Mouse (Mus musculus) stomach, embryonic 14.5 days (tissue): ENCODE results near the gene Heatr5b. TPM values are rescaled to one million over a fixed set of nuclear protein-coding genes. Genes with fewer than 3 reads are reported as not detected.
"Not testable (repeated sequence)": the region's sequence is repeated elsewhere in the genome, so short reads cannot be mapped to it uniquely, and the experiment has no call there.

ENCODE experiments used
- ATAC-seq: fragments of 200-750 bp; cut with Nextera tagmentation; 2 replicates; pipeline ENCODE4 v1.8.0; 2017; ENCODE audit warnings: low read depth, moderate TSS enrichment; ENCODE audit not compliant: insufficient number of reproducible peaks, insufficient read depth, low FRiP score
- H3K27ac ChIP-seq: fragments of 300-500 bp; sonication (generic); 2 replicates; pipeline ENCODE4 v1.5.1; 2014; ENCODE audit warnings: mild to moderate bottlenecking, low read length, moderate library complexity, mixed read lengths
- H3K27me3 ChIP-seq: fragments of 300-500 bp; sonication (generic); 2 replicates; pipeline ENCODE4 v1.6.1; 2014; ENCODE audit warnings: low read length, control low read depth, mixed read lengths; ENCODE audit not compliant: control insufficient read depth, insufficient read depth
- H3K36me3 ChIP-seq: fragments of 300-500 bp; sonication (generic); 2 replicates; pipeline ENCODE4 v1.6.1; 2014; ENCODE audit warnings: mild to moderate bottlenecking, control low read depth, low read length, moderate library complexity, mixed read lengths; ENCODE audit not compliant: control insufficient read depth, insufficient read depth
- H3K4me1 ChIP-seq: fragments of 300-500 bp; sonication (generic); 2 replicates; pipeline ENCODE4 v1.6.1; 2014; ENCODE audit warnings: low read length, control low read depth, mixed read lengths; ENCODE audit not compliant: control insufficient read depth, insufficient read depth
- H3K4me2 ChIP-seq: fragments of 300-500 bp; sonication (generic); replicated peaks from 2 replicates; pipeline ENCODE4 v1.6.1; 2014; ENCODE audit warnings: low read depth, low read length, control low read depth
- H3K4me3 ChIP-seq: fragments of 300-500 bp; sonication (generic); 2 replicates; pipeline ENCODE4 v1.5.1; 2014; ENCODE audit warnings: low read depth, low read length, control low read depth
- H3K9ac ChIP-seq: fragments of 300-500 bp; sonication (generic); replicated peaks from 2 replicates; pipeline ENCODE4 v1.6.1; 2014; ENCODE audit warnings: low read depth, mild to moderate bottlenecking, control low read depth, low read length, moderate library complexity, mixed read lengths
- H3K9me3 ChIP-seq: fragments of 300-500 bp; sonication (generic); 2 replicates; pipeline ENCODE4 v1.6.1; 2016; ENCODE audit warnings: low read depth, low read length, control low read depth; ENCODE audit not compliant: control insufficient read depth
- WGBS: fragments of 180-500 bp; shearing (Covaris S2); extraction: QIAGEN DNeasy Blood & Tissue Kit; methylation state at CpG from one replicate; pipeline ENCODE4 v1.1.7; 2014; 5-methylcytosine and 5-hydroxymethylcytosine counted together
- polyA plus RNA-seq: library from polyadenylated mRNA; unstranded; fragments of >200 nt; fragmentation: Nextera tagmentation; extraction: Ambion mirVana; gene quantifications from 2 replicates; pipeline ENCODE4 v1.2.1, GENCODE M21; 2014

Gene Heatr5b
- polyA plus RNA-seq, 1 experiment from 2014 or later = 12.5 TPM

- not testable (repeated sequence) for H3K4me1 ChIP-seq, H3K4me3 ChIP-seq, H3K36me3 ChIP-seq, H3K4me2 ChIP-seq, H3K9me3 ChIP-seq, H3K9ac ChIP-seq, H3K27ac ChIP-seq, H3K27me3 ChIP-seq, ATAC-seq
- 78% methylated on average over 3 of the region's 3 CpGs for WGBS
These were observed 46.9 kb downstream of the Heatr5b start for GRCm38 (mm10) chr17:78788273-78788672.

- 87% methylated on average over 1 of the region's 1 CpGs for WGBS
- H3K9ac ChIP-seq = no peak overlapping the region
- H3K27me3 ChIP-seq = no peaks in the 10 kb centered on the region
- no peak for ATAC-seq
- no peaks in the 10 kb centered on the region for H3K9me3 ChIP-seq
- H3K4me2 ChIP-seq = no peak overlapping the region
- no peak overlapping the region for H3K27ac ChIP-seq
- no peaks in the 10 kb centered on the region for H3K4me1 ChIP-seq
- no peak overlapping the region for H3K4me3 ChIP-seq
- peaks cover 7% of the 10 kb centered on the region; the same call in 1 of the 2 replicates for H3K36me3 ChIP-seq
These were observed 56.4 kb downstream of the Heatr5b start for GRCm38 (mm10) chr17:78778765-78779164.

- Histone ChIP-seq H3K9ac (no peak overlapping the region), H3K4me3 (no peak overlapping the region), H3K27ac (no peak overlapping the region), H3K36me3 (peaks cover 8% of the 10 kb centered on the region; the same call in 1 of the 2 replicates), H3K4me1 (no peaks in the 10 kb centered on the region), H3K27me3 (no peaks in the 10 kb centered on the region), H3K4me2 (no peak overlapping the region), H3K9me3 (no peaks in the 10 kb centered on the region)
- WGBS = 85% methylated on average over 2 of the region's 2 CpGs
- ATAC-seq = no peak
These were observed 62.8 kb downstream of the Heatr5b start for GRCm38 (mm10) chr17:78772317-78772716.

- ATAC-seq = no peak
- Histone ChIP-seq H3K4me1 (no peaks in the 10 kb centered on the region), H3K4me2 (no peak overlapping the region), H3K9ac (no peak overlapping the region), H3K9me3 (no peaks in the 10 kb centered on the region), H3K36me3 (peaks cover 12% of the 10 kb centered on the region; the same call in 1 of the 2 replicates), H3K4me3 (no peak overlapping the region), H3K27ac (no peak overlapping the region), H3K27me3 (no peaks in the 10 kb centered on the region)
- WGBS = 51% methylated on average over 7 of the region's 7 CpGs
These were observed 64.2 kb downstream of the Heatr5b start for GRCm38 (mm10) chr17:78770932-78771331.

- no peak for ATAC-seq
- 80% methylated on average over 3 of the region's 3 CpGs for WGBS
- no peak overlapping the region for H3K4me2 ChIP-seq
- no peak overlapping the region for H3K27ac ChIP-seq
- H3K4me3 ChIP-seq = no peak overlapping the region
- no peaks in the 10 kb centered on the region for H3K27me3 ChIP-seq
- H3K9ac ChIP-seq = no peak overlapping the region
- peaks cover 12% of the 10 kb centered on the region; the same call in 1 of the 2 replicates for H3K36me3 ChIP-seq
- no peaks in the 10 kb centered on the region for H3K4me1 ChIP-seq
- H3K9me3 ChIP-seq = no peaks in the 10 kb centered on the region
These were observed 65.8 kb downstream of the Heatr5b start for GRCm38 (mm10) chr17:78769341-78769740.

GRCm38 (mm10) chr17:78768937-78769336 lies 66.2 kb downstream of the Heatr5b start:
- Histone ChIP-seq H3K27ac (no peak overlapping the region), H3K9ac (no peak overlapping the region), H3K4me3 (no peak overlapping the region), H3K9me3 (no peaks in the 10 kb centered on the region), H3K36me3 (peaks cover 12% of the 10 kb centered on the region; the same call in 1 of the 2 replicates), H3K4me2 (no peak overlapping the region), H3K27me3 (no peaks in the 10 kb centered on the region), H3K4me1 (no peaks in the 10 kb centered on the region)
- no peak for ATAC-seq
- 76% methylated on average over 2 of the region's 2 CpGs for WGBS

- no peak for ATAC-seq
- Histone ChIP-seq H3K9me3 (no peaks in the 10 kb centered on the region), H3K27me3 (no peaks in the 10 kb centered on the region), H3K4me3 (no peak overlapping the region), H3K9ac (no peak overlapping the region), H3K27ac (no peak overlapping the region), H3K36me3 (peaks cover 12% of the 10 kb centered on the region; the same call in 1 of the 2 replicates), H3K4me2 (no peak overlapping the region), H3K4me1 (no peaks in the 10 kb centered on the region)
- 69% methylated on average over 8 of the region's 8 CpGs for WGBS
These were observed 67.6 kb downstream of the Heatr5b start for GRCm38 (mm10) chr17:78767546-78767945.

GRCm38 (mm10) chr17:78766084-78766483 lies 69.1 kb downstream of the Heatr5b start:
- Histone ChIP-seq H3K27me3 (no peaks in the 10 kb centered on the region), H3K4me1 (no peaks in the 10 kb centered on the region), H3K9ac (no peak overlapping the region), H3K9me3 (no peaks in the 10 kb centered on the region), H3K4me3 (no peak overlapping the region), H3K4me2 (no peak overlapping the region), H3K36me3 (peaks cover 15% of the 10 kb centered on the region; the same call in 1 of the 2 replicates), H3K27ac (no peak overlapping the region)
- 56% methylated on average over 7 of the region's 7 CpGs for WGBS
- ATAC-seq = no peak

GRCm38 (mm10) chr17:78763272-78763671 lies 71.9 kb downstream of the Heatr5b start:
- H3K27ac ChIP-seq = no peak overlapping the region
- peaks cover 12% of the 10 kb centered on the region; the same call in 1 of the 2 replicates for H3K36me3 ChIP-seq
- no peak overlapping the region for H3K4me3 ChIP-seq
- WGBS = 93% methylated on average over 5 of the region's 5 CpGs
- ATAC-seq = no peak
- no peak overlapping the region for H3K4me2 ChIP-seq
- no peaks in the 10 kb centered on the region for H3K9me3 ChIP-seq
- no peaks in the 10 kb centered on the region for H3K4me1 ChIP-seq
- no peaks in the 10 kb centered on the region for H3K27me3 ChIP-seq
- H3K9ac ChIP-seq = no peak overlapping the region
